Mouse (Mus musculus) midbrain, embryonic 13.5 days (tissue): ENCODE data around the gene Cept1. TPM values are rescaled to one million over a fixed set of nuclear protein-coding genes. Genes with fewer than 3 reads are reported as not detected.
"Not testable (repeated sequence)": the region's sequence is repeated elsewhere in the genome, so short reads cannot be mapped to it uniquely, and the experiment has no call there.

Experiments used
- ATAC-seq: fragments of 200-750 bp; cut with Nextera tagmentation; 2 replicates; pipeline ENCODE4 v1.8.0; 2017; ENCODE audit warnings: mild to moderate bottlenecking, moderate TSS enrichment, moderate library complexity
- H3K27ac ChIP-seq: fragments of 300-500 bp; sonication (generic); 2 replicates; pipeline ENCODE4 v1.5.1; 2015; ENCODE audit warnings: inconsistent platforms, mild to moderate bottlenecking, moderate library complexity
- H3K27me3 ChIP-seq: fragments of 300-500 bp; sonication (generic); 2 replicates; pipeline ENCODE4 v1.6.1; 2015; ENCODE audit warnings: mild to moderate bottlenecking, inconsistent platforms
- H3K36me3 ChIP-seq: fragments of 300-500 bp; sonication (generic); 2 replicates; pipeline ENCODE4 v1.6.1; 2015; ENCODE audit warnings: mild to moderate bottlenecking, inconsistent platforms
- H3K4me1 ChIP-seq: fragments of 300-500 bp; sonication (generic); replicated peaks from 2 replicates; pipeline ENCODE4 v1.6.1; 2015; ENCODE audit warnings: inconsistent platforms
- H3K4me2 ChIP-seq: fragments of 300-500 bp; sonication (generic); replicated peaks from 2 replicates; pipeline ENCODE4 v1.6.1; 2015; ENCODE audit warnings: moderate library complexity, mild to moderate bottlenecking, inconsistent platforms
- H3K4me3 ChIP-seq: fragments of 300-500 bp; sonication (generic); replicated peaks from 2 replicates; pipeline ENCODE4 v1.5.1; 2015; ENCODE audit warnings: mild to moderate bottlenecking, inconsistent platforms
- H3K9ac ChIP-seq: fragments of 300-500 bp; sonication (generic); replicated peaks from 2 replicates; pipeline ENCODE4 v1.6.1; 2015; ENCODE audit warnings: mild to moderate bottlenecking, inconsistent platforms
- H3K9me3 ChIP-seq: fragments of 300-500 bp; sonication (generic); 2 replicates; pipeline ENCODE4 v1.6.1; 2016; ENCODE audit warnings: mild to moderate bottlenecking, inconsistent platforms
- WGBS: fragments of 180-500 bp; shearing (Covaris S2); methylation state at CpG from one replicate; pipeline ENCODE4 v1.1.7; 2015; 5-methylcytosine and 5-hydroxymethylcytosine counted together
- polyA plus RNA-seq: library from polyadenylated mRNA; unstranded; fragments of >200 nt; fragmentation: Nextera tagmentation; extraction: Ambion mirVana; gene quantifications from 2 replicates; pipeline ENCODE4 v1.2.1, GENCODE M21; 2015

Gene Cept1
- 38.0 and 39.3 TPM in 2 replicates for polyA plus RNA-seq

GRCm38 (mm10) chr3:106547171-106547923, at the start of gene Cept1, which contains the start of gene Dram2:
Gene Cept1 (minus strand): TSS chr3:106547802.
Gene Dram2 (plus strand): TSS chr3:106547798.
- Histone ChIP-seq H3K27me3 (no peaks in the 10 kb centered on the region), H3K36me3 (0 out of 2 replicates have a peak, but pooled peaks cover under 1% of the 10 kb centered on the region), H3K9ac (peak within 1 kb of the TSS; percentile 91), H3K4me2 (peak within 1 kb of the TSS; percentile 71), H3K4me3 (peak within 1 kb of the TSS; percentile 79), H3K9me3 (no peaks in the 10 kb centered on the region), H3K4me1 (peaks cover 32% of the 10 kb centered on the region), H3K27ac (peak within 1 kb of the TSS; percentile 92)
- ATAC-seq, result peak; percentile 98
- WGBS, result under 1% methylated on average over 63 of the region's 63 CpGs

- not testable (repeated sequence) for H3K9ac ChIP-seq, H3K9me3 ChIP-seq, H3K27ac ChIP-seq, H3K27me3 ChIP-seq, ATAC-seq, H3K36me3 ChIP-seq, H3K4me3 ChIP-seq, H3K4me2 ChIP-seq, H3K4me1 ChIP-seq
- 85% methylated on average over 4 of the region's 4 CpGs for WGBS
These were observed 46.0 kb upstream of the Cept1 start for GRCm38 (mm10) chr3:106593631-106594030.

GRCm38 (mm10) chr3:106579296-106579695, 31.7 kb upstream of the Cept1 start:
- H3K36me3 ChIP-seq, result peaks cover 2% of the 10 kb centered on the region; the same call in 1 of the 2 replicates
- no peaks in the 10 kb centered on the region for H3K27me3 ChIP-seq
- no peak for ATAC-seq
- H3K4me1 ChIP-seq, result no peaks in the 10 kb centered on the region
- no peaks in the 10 kb centered on the region for H3K9me3 ChIP-seq
- no peak overlapping the region for H3K4me2 ChIP-seq
- no peak overlapping the region for H3K9ac ChIP-seq
- WGBS, result 88% methylated on average over 2 of the region's 2 CpGs
- H3K4me3 ChIP-seq, result no peak overlapping the region
- no peak overlapping the region for H3K27ac ChIP-seq

- peaks cover 17% of the 10 kb centered on the region for H3K36me3 ChIP-seq
- 85% methylated on average over 3 of the region's 3 CpGs for WGBS
- no peak for ATAC-seq
These were observed 25.6 kb upstream of the Cept1 start for GRCm38 (mm10) chr3:106573191-106573590.

GRCm38 (mm10) chr3:106565876-106566275, 18.3 kb upstream of the Cept1 start:
- H3K9me3 ChIP-seq, result no peaks in the 10 kb centered on the region
- no peak overlapping the region for H3K4me2 ChIP-seq
- peaks cover 16% of the 10 kb centered on the region for H3K36me3 ChIP-seq
- no peaks in the 10 kb centered on the region for H3K4me1 ChIP-seq
- no peaks in the 10 kb centered on the region for H3K27me3 ChIP-seq
- 95% methylated on average over 3 of the region's 3 CpGs for WGBS
- H3K9ac ChIP-seq, result no peak overlapping the region
- no peak for ATAC-seq
- H3K27ac ChIP-seq, result no peak overlapping the region
- no peak overlapping the region for H3K4me3 ChIP-seq

More at GRCm38 (mm10) chr3:106573191-106573590, 25.6 kb upstream of the Cept1 start:
- Histone ChIP-seq H3K4me3 (no peak overlapping the region), H3K4me1 (no peaks in the 10 kb centered on the region), H3K4me2 (no peak overlapping the region), H3K9me3 (no peaks in the 10 kb centered on the region), H3K27ac (no peak overlapping the region), H3K27me3 (no peaks in the 10 kb centered on the region), H3K9ac (no peak overlapping the region)

GRCm38 (mm10) chr3:106558271-106558670, 10.7 kb upstream of the Cept1 start:
- no peaks in the 10 kb centered on the region for H3K9me3 ChIP-seq
- peaks cover 33% of the 10 kb centered on the region for H3K36me3 ChIP-seq
- H3K9ac ChIP-seq, result no peak overlapping the region
- H3K4me3 ChIP-seq, result no peak overlapping the region
- H3K27me3 ChIP-seq, result no peaks in the 10 kb centered on the region
- no peaks in the 10 kb centered on the region for H3K4me1 ChIP-seq
- no peak overlapping the region for H3K4me2 ChIP-seq
- H3K27ac ChIP-seq, result no peak overlapping the region
- ATAC-seq, result no peak

GRCm38 (mm10) chr3:106555743-106556250, 8.2 kb upstream of the Cept1 start:
- 92% methylated on average over 3 of the region's 3 CpGs for WGBS

GRCm38 (mm10) chr3:106553411-106553810, 5.8 kb upstream of the Cept1 start:
- Histone ChIP-seq H3K27me3 (no peaks in the 10 kb centered on the region), H3K4me1 (peaks cover 20% of the 10 kb centered on the region), H3K4me3 (no peak overlapping the region), H3K4me2 (no peak overlapping the region), H3K9ac (no peak overlapping the region), H3K27ac (no peak overlapping the region), H3K36me3 (peaks cover 31% of the 10 kb centered on the region), H3K9me3 (no peaks in the 10 kb centered on the region)
- WGBS, result 93% methylated on average over 5 of the region's 5 CpGs
- no peak for ATAC-seq

More at GRCm38 (mm10) chr3:106555743-106556250, 8.2 kb upstream of the Cept1 start:
- Histone ChIP-seq H3K4me3 (no peak overlapping the region), H3K9me3 (no peaks in the 10 kb centered on the region), H3K27ac (no peak overlapping the region), H3K27me3 (no peaks in the 10 kb centered on the region), H3K4me2 (no peak overlapping the region), H3K9ac (no peak overlapping the region), H3K4me1 (peaks cover 4% of the 10 kb centered on the region; the same call in 1 of the 2 replicates), H3K36me3 (peaks cover 37% of the 10 kb centered on the region)
- no peak for ATAC-seq

GRCm38 (mm10) chr3:106548971-106549370, 1.4 kb upstream of the Cept1 start:
- no peak overlapping the region for H3K27ac ChIP-seq
- no peaks in the 10 kb centered on the region for H3K27me3 ChIP-seq
- no peak overlapping the region for H3K9ac ChIP-seq
- peaks cover 10% of the 10 kb centered on the region; the same call in 1 of the 2 replicates for H3K36me3 ChIP-seq
- no peak for ATAC-seq
- WGBS, result 46% methylated on average over 3 of the region's 3 CpGs
- H3K4me3 ChIP-seq, result peak overlapping the region; percentile 11; the same call in 1 of the 2 replicates
- H3K9me3 ChIP-seq, result no peaks in the 10 kb centered on the region
- H3K4me2 ChIP-seq, result peak overlapping the region; percentile 38
- peaks cover 32% of the 10 kb centered on the region for H3K4me1 ChIP-seq

GRCm38 (mm10) chr3:106547924-106548539, 430 bp upstream of the Cept1 start:
- peak overlapping the region; percentile 79 for H3K4me3 ChIP-seq
- WGBS, result under 1% methylated on average over 27 of the region's 27 CpGs
- H3K4me1 ChIP-seq, result peaks cover 32% of the 10 kb centered on the region
- peak overlapping the region; percentile 91 for H3K9ac ChIP-seq
- H3K9me3 ChIP-seq, result no peaks in the 10 kb centered on the region
- peak overlapping the region; percentile 92 for H3K27ac ChIP-seq
- 0 out of 2 replicates have a peak, but pooled peaks cover 3% of the 10 kb centered on the region for H3K36me3 ChIP-seq
- H3K4me2 ChIP-seq, result peak overlapping the region; percentile 71
- no peaks in the 10 kb centered on the region for H3K27me3 ChIP-seq
- no peak; the same call in 1 of the 2 replicates for ATAC-seq

- no peak overlapping the region for H3K4me3 ChIP-seq
- peaks cover 23% of the 10 kb centered on the region for H3K4me1 ChIP-seq
- H3K36me3 ChIP-seq, result no peaks in the 10 kb centered on the region
- H3K9ac ChIP-seq, result no peak overlapping the region
- H3K9me3 ChIP-seq, result no peaks in the 10 kb centered on the region
- H3K27ac ChIP-seq, result no peak overlapping the region
- WGBS, result 92% methylated on average over 8 of the region's 8 CpGs
- no peak for ATAC-seq
- no peaks in the 10 kb centered on the region for H3K27me3 ChIP-seq
- no peak overlapping the region for H3K4me2 ChIP-seq
These were observed 2.8 kb downstream of the Cept1 start for GRCm38 (mm10) chr3:106544721-106545316.

GRCm38 (mm10) chr3:106533277-106533676, 14.3 kb downstream of the Cept1 start:
- H3K9me3 ChIP-seq, result no peaks in the 10 kb centered on the region
- 96% methylated on average over 2 of the region's 2 CpGs for WGBS
- no peaks in the 10 kb centered on the region for H3K4me1 ChIP-seq
- no peaks in the 10 kb centered on the region for H3K27me3 ChIP-seq
- 0 out of 2 replicates have a peak, but pooled peaks cover 6% of the 10 kb centered on the region for H3K36me3 ChIP-seq
- H3K9ac ChIP-seq, result no peak overlapping the region
- H3K4me2 ChIP-seq, result no peak overlapping the region
- ATAC-seq, result no peak
- no peak overlapping the region for H3K4me3 ChIP-seq
- no peak overlapping the region for H3K27ac ChIP-seq
